Mouse (Mus musculus) midbrain, postnatal 0 days (tissue): ENCODE data around the gene Arhgap9. TPM values are rescaled to one million over a fixed set of nuclear protein-coding genes. Genes with fewer than 3 reads are reported as not detected.
A peak's percentile ranks its signal among the peaks of the same experiment; 100 is the strongest.

ENCODE experiments used
- ATAC-seq: fragments of 200-750 bp; cut with Nextera tagmentation; 2 replicates; pipeline ENCODE4 v1.8.0; 2017; ENCODE audit warnings: moderate number of reproducible peaks, mild to moderate bottlenecking, moderate TSS enrichment, moderate library complexity; ENCODE audit not compliant: low FRiP score
- DNase-seq: peaks from one replicate; pipeline ENCODE4 v3.0.0-alpha.2; 2015; ENCODE audit warnings: low spot score
- H3K27ac ChIP-seq: fragments of 300-500 bp; sonication (generic); 2 replicates; pipeline ENCODE4 v1.5.1; 2014; ENCODE audit warnings: low read depth, mild to moderate bottlenecking, low read length, mixed read lengths
- H3K27me3 ChIP-seq: fragments of 300-500 bp; sonication (generic); 2 replicates; pipeline ENCODE4 v1.6.1; 2014; ENCODE audit warnings: low read length, control low read depth, mixed read lengths; ENCODE audit not compliant: insufficient read depth
- H3K36me3 ChIP-seq: fragments of 300-500 bp; sonication (generic); 2 replicates; pipeline ENCODE4 v1.6.1; 2014; ENCODE audit warnings: low read length, control low read depth, mixed read lengths; ENCODE audit not compliant: insufficient read depth
- H3K4me1 ChIP-seq: fragments of 300-500 bp; sonication (generic); 2 replicates; pipeline ENCODE4 v1.6.1; 2014; ENCODE audit warnings: mild to moderate bottlenecking, control low read depth, antibody characterized with exemption, low read length, mixed read lengths; ENCODE audit not compliant: insufficient read depth
- H3K4me2 ChIP-seq: fragments of 300-500 bp; sonication (generic); 2 replicates; pipeline ENCODE4 v1.6.1; 2014; ENCODE audit warnings: low read depth, mild to moderate bottlenecking, low read length, mixed read lengths; ENCODE audit not compliant: poor library complexity, severe bottlenecking
- H3K4me3 ChIP-seq: fragments of 300-500 bp; sonication (generic); 2 replicates; pipeline ENCODE4 v1.5.1; 2014; ENCODE audit warnings: low read depth, mild to moderate bottlenecking, low read length, moderate library complexity
- H3K9ac ChIP-seq: fragments of 300-500 bp; sonication (generic); replicated peaks from 2 replicates; pipeline ENCODE4 v1.6.1; 2014; ENCODE audit warnings: mild to moderate bottlenecking, low read length, moderate library complexity, mixed read lengths; ENCODE audit not compliant: poor library complexity, severe bottlenecking
- H3K9me3 ChIP-seq: fragments of 300-500 bp; sonication (generic); 2 replicates; pipeline ENCODE4 v1.6.1; 2016; ENCODE audit warnings: low read length, control low read depth
- CTCF ChIP-seq: IDR thresholded peaks from 2 replicates; pipeline ENCODE4 v1.5.1; 2016; ENCODE audit warnings: antibody characterized with exemption, mild to moderate bottlenecking
- WGBS: fragments of 180-500 bp; shearing (Covaris S2); extraction: QIAGEN DNeasy Blood & Tissue Kit; methylation state at CpG from one replicate; pipeline ENCODE4 v1.1.7; 2014; 5-methylcytosine and 5-hydroxymethylcytosine counted together
- polyA plus RNA-seq: library from polyadenylated mRNA; unstranded; fragments of >200 nt; fragmentation: Nextera tagmentation; extraction: Ambion mirVana; gene quantifications from 2 replicates; pipeline ENCODE4 v1.2.1, GENCODE M21; 2015
- total RNA-seq: library from RNA; depleted of rRNA; stranded (reverse); fragments of >200 nt; gene quantifications from 2 replicates; pipeline ENCODE4 v1.2.3, GENCODE M21; 2014

The Arhgap9 gene
- total and polyA plus RNA-seq, 2 experiments from 2014 or later: 1.0 to 1.2 TPM

DNA sequence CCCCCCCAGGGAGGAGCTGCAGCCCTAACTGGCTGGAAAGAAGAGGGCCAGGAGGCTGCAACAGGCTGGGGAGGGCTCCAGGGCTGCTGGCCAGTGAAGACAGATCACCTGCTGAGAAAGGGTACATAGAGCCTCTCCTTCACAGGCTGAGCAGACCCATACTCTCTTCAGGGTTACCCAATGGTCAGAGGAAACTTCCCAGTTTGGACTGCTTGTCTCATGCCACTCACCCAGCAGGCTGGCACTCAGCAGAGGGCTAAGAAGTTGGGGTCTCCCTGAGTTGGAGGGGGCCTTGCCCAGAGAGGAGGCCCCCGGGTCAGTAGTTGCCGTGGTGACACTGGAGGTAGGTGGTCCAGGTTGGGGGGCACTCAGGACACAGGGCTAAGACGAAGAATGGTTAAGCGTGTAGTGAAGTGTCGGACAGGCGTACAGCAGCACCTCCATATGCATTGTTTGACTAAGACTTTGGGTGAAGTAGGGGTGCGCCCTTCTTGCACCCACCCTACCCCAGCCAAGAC is 37.6 kb upstream of the Arhgap9 start:
- TF ChIP-seq CTCF: no peak
- WGBS: 93% methylated on average over 7 of the region's 7 CpGs
- no peaks in the 10 kb centered on the region for H3K27me3 ChIP-seq
- no peaks in the 10 kb centered on the region for H3K9me3 ChIP-seq
- peaks cover 55% of the 10 kb centered on the region for H3K36me3 ChIP-seq
- H3K9ac ChIP-seq: no peak overlapping the region
- H3K4me2 ChIP-seq: no peak overlapping the region
- DNase-seq (no peak), ATAC-seq (no peak)
- H3K4me1 ChIP-seq: peaks cover 14% of the 10 kb centered on the region
- H3K27ac ChIP-seq: no peak overlapping the region
- H3K4me3 ChIP-seq: no peak overlapping the region

DNA sequence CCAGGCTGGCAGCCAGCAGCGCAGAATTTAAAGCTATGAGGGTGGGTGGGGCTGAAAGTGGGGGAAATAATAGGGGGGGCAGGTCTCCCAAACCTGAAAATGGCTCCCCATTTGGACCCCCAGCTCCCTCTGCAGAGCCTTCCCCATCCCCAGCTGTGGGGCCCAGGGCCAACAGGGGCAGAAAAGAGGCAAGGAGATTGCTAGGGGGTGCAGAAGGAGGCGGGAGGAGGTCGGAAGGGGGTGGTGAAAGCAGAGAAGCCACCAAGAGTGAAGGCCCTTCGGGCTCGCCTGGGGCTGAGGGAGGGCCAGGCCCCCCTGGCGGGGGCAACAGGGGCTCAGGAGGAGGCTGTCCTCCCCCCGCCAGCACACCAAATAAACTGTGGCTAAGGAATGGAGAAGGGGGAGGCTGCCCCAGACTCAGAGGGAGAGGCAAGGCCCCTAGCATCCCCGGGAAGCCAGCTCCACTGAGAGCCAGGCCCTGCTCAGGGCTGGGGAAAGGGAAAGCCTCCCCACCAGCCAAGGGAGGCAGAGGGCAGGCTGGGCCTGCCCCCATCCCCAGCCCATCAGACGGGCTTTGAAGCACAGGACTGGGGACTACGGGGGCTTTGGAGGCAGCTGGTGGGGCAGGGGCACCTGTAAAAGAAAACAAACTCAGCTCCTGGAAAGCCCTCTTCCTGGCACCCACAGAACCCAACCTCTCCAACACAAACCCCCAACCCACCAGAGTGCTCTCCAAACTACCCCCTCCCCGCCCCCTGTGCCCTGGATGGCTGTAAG is 36.9 kb upstream of the Arhgap9 start:
- Histone ChIP-seq H3K4me1 (peaks cover 14% of the 10 kb centered on the region), H3K36me3 (peaks cover 52% of the 10 kb centered on the region), H3K4me2 (no peak overlapping the region), H3K4me3 (no peak overlapping the region), H3K27me3 (no peaks in the 10 kb centered on the region), H3K27ac (no peak overlapping the region), H3K9ac (no peak overlapping the region), H3K9me3 (no peaks in the 10 kb centered on the region)
- ATAC-seq: no peak
- no peak for DNase-seq
- no peak for TF ChIP-seq CTCF
- WGBS: 85% methylated on average over 10 of the region's 11 CpGs

DNA sequence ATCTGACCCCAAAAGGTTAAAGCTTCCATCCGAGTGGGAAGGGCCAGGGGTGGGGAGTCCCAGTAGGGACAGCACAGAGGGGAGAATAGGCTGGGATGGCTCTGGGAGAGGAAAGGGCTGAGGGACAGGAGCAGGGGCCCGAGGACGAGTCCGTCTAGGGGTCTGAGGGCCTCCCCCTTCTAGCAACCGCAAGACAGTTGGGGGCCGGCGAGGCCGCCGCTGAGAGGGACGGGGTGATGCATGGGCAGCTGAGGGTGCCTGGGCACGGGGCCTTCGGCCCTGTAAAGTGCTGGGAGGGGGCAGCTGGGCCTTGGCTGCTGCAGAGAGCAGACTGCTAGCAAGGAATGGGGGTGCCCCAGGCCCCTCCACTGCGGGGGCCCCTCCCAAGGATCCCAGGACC is 36.1 kb upstream of the Arhgap9 start:
- peaks cover 52% of the 10 kb centered on the region for H3K36me3 ChIP-seq
- peak overlapping the region; percentile 29; the same call in 1 of the 2 replicates for H3K9ac ChIP-seq
- H3K4me3 ChIP-seq: no peak overlapping the region
- H3K4me2 ChIP-seq: no peak overlapping the region
- no peak for TF ChIP-seq CTCF
- no peaks in the 10 kb centered on the region for H3K9me3 ChIP-seq
- ATAC-seq (no peak), DNase-seq (no peak)
- WGBS: 60% methylated on average over 13 of the region's 13 CpGs
- H3K4me1 ChIP-seq: peaks cover 14% of the 10 kb centered on the region
- H3K27me3 ChIP-seq: no peaks in the 10 kb centered on the region
- no peak overlapping the region for H3K27ac ChIP-seq

DNA sequence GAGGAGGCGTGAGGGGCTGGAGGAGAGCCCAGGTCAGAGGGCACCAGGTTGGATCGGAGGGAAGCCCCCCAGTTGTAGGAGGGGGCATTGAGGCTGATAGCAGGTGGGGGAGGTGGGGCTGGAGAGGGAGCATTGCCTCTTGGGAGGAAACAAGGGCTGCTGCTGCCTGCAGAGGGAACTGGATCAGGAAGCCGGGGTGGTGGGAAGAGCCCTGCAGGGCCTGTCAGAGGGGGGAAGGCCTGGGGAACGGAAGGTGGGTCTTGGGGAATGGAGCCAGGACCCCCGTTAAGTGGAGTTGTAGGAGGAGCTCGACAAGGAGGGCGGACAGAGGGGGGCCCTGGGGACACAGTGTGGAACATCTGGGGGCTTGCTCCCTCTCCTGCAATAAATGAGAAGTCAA is 35.6 kb upstream of the Arhgap9 start:
- Histone ChIP-seq H3K9ac (peak overlapping the region; percentile 29; the same call in 1 of the 2 replicates), H3K4me2 (no peak overlapping the region), H3K4me3 (no peak overlapping the region), H3K4me1 (peaks cover 14% of the 10 kb centered on the region), H3K36me3 (peaks cover 52% of the 10 kb centered on the region), H3K9me3 (no peaks in the 10 kb centered on the region), H3K27me3 (no peaks in the 10 kb centered on the region), H3K27ac (no peak overlapping the region)
- DNase-seq (no peak), ATAC-seq (no peak)
- 72% methylated on average over 7 of the region's 7 CpGs for WGBS
- TF ChIP-seq CTCF: no peak

DNA sequence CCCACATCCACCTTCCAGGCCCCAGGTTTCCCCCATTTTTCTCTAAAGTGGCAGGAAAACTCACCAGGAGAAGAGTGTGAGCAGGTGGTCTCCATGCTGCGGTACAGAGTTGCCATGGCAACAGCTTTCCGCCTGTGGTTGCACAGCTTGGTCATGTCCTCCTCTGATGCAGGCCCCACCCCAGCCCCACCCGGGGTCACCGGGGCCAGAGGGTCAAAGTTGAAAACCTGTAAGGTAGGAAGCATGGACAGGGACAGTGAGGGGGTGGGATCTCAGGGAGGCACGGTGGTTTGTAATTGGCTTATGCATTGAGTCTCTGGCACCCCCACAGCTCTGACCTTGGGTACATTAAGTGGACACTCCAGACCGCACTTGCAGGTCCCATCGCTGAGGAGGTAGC is 35.0 kb upstream of the Arhgap9 start:
- DNase-seq (no peak), ATAC-seq (no peak)
- Histone ChIP-seq H3K27me3 (no peaks in the 10 kb centered on the region), H3K4me1 (peaks cover 17% of the 10 kb centered on the region), H3K36me3 (peaks cover 46% of the 10 kb centered on the region), H3K9me3 (no peaks in the 10 kb centered on the region), H3K27ac (no peak overlapping the region), H3K9ac (0 out of 2 replicates have a peak overlapping the region, but pooled peaks have one; percentile 29), H3K4me2 (peak overlapping the region; percentile 80), H3K4me3 (0 out of 2 replicates have a peak overlapping the region, but pooled peaks have one; percentile 68)
- TF ChIP-seq CTCF: no peak
- 43% methylated on average over 7 of the region's 7 CpGs for WGBS

DNA sequence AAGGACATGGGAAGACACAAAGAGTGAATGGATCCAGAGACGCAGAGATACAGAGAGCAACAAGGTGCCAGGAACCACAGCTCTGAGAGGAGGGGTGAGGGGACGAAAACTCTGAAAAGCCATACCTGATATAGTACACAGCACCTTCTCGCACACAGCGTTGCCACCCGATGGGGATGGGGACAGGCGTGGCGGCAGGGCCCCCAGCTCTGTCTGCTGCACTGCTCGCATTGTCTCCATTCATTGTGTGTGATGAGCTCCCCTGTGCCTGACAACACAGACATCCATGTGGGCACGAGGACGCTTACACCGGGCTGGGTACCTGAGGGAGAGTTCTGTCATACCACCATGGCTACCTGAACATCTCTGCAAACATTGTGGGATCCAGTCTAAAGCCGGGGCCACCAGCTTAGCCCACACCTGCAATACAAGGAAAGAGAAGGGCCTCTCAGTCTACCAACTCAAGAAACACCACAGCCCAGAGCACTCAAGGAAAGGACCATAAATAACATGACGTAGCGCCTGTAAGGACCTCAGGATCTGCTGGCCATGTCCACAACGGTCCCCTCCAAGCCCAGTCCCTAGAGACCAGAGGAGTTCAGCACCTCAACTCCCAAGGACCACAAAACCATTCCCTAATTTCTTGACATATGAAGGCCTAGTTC is 34.4 kb upstream of the Arhgap9 start:
- peak overlapping the region; percentile 95 for H3K27ac ChIP-seq
- 63% methylated on average over 15 of the region's 15 CpGs for WGBS
- peaks cover 17% of the 10 kb centered on the region for H3K4me1 ChIP-seq
- peak overlapping the region; percentile 80 for H3K4me2 ChIP-seq
- H3K4me3 ChIP-seq: peak overlapping the region; percentile 68
- no peak for TF ChIP-seq CTCF
- no peaks in the 10 kb centered on the region for H3K9me3 ChIP-seq
- no peaks in the 10 kb centered on the region for H3K27me3 ChIP-seq
- H3K36me3 ChIP-seq: peaks cover 40% of the 10 kb centered on the region
- ATAC-seq: no peak
- peak overlapping the region; percentile 25; the same call in 1 of the 2 replicates for H3K9ac ChIP-seq
- no peak for DNase-seq
